Mouse (Mus musculus): ENCODE data around the gene Syce1.

GRCm38 (mm10) chr7:140756151-140756854, 31.3 kb downstream of the Syce1 start:
- no peak for TF ChIP-seq CTCF (IDR thresholded peaks at IDR 0.05; ENCODE audit: extremely low read depth, insufficient read depth, low read length)
- TF ChIP-seq POLR2A (IDR thresholded peaks at IDR 0.05; ENCODE audit: extremely low read depth, insufficient read depth, low read length), result no peak

Measured in cortical plate, adult 2 months (tissue).